In genomic region chr13:32129970-32130369, GRCm38 (mm10) we compare ENCODE assay signal across 23 mouse cellular contexts.
DNase-seq lines count a peak whose midpoint lies in the region; ATAC-seq and TF ChIP-seq lines count a peak whose summit lies in the region.
"Had no signal": no experiment of that assay in that cellular context is flagged by ENCODE, and none has a peak within 500 bp of the region (broad histone marks: within the 10 kb centered on the region; RNA-seq: fewer than 3 reads in every experiment).

No protein-coding gene starts in this region.

- intact Hi-C loops in heart, postnatal 14 days (cut with DNase I) = no loop called here

- ATAC-seq in liver, embryonic 14.5 days (ENCODE audit: insufficient read depth) = no peak
- no peak for ATAC-seq in liver, embryonic 12.5 days
- 0 out of 2 replicates have a peak, but pooled peaks have one; percentile 26 for ATAC-seq in megakaryocyte progenitor cell, adult 5-6 weeks (replicated peaks; ENCODE audit: poor library complexity)
- 0 out of 2 replicates have a peak, but pooled peaks have one; percentile 37 for ATAC-seq in megakaryocyte-erythroid progenitor cell, adult 5-6 weeks (replicated peaks; ENCODE audit: low FRiP score, low TSS enrichment, poor library complexity, severe bottlenecking)
- no peak for ATAC-seq in monocyte, adult 5-6 weeks (replicated peaks; ENCODE audit: insufficient number of reproducible peaks, low FRiP score, low TSS enrichment, poor library complexity, severe bottlenecking)
- ATAC-seq: activated CD4-positive, CD25-positive, alpha-beta regulatory T cell, adult 4 months; CD4-positive, CD25-positive, alpha-beta regulatory T cell, adult 4 months; Patski had no signal

- no peaks in the 10 kb centered on the region for H3K27me3 ChIP-seq in liver, embryonic 14.5 days (ENCODE audit: control insufficient read depth, insufficient read depth, low read length)
- H3K27me3 ChIP-seq in liver, embryonic 12.5 days (replicated peaks) = no peaks in the 10 kb centered on the region
- H3K27me3 ChIP-seq in MEL (ENCODE audit: control insufficient read depth in 1 of 2, insufficient read depth in 2 of 2, low read length in 2 of 2) = no peaks in the 10 kb centered on the region
- H3K27me3 ChIP-seq: CH12.LX, Patski had no signal

- TF ChIP-seq EP300 in liver, embryonic 14.5 days (IDR thresholded peaks at IDR 0.05; ENCODE audit: low read depth) = peak; percentile 28; the same call in 1 of the 2 replicates
- peak; percentile 68 to 79; a peak in 3 of 4 replicates for TF ChIP-seq EP300 in MEL (IDR thresholded peaks at IDR 0.05; ENCODE audit: low read depth in 1 of 2, low read length in 2 of 2)

- no peak overlapping the region for H3K4me3 ChIP-seq in liver, embryonic 14.5 days (ENCODE audit: insufficient read depth in 1 of 2, low read depth in 2 of 2, low read length in 2 of 2)
- H3K4me3 ChIP-seq in liver, embryonic 12.5 days = no peak overlapping the region
- no peak overlapping the region for H3K4me3 ChIP-seq in MEL (ENCODE audit: control insufficient read depth in 1 of 2, insufficient read depth in 1 of 2, low read depth in 2 of 2, low read length in 2 of 2)

- no peak for TF ChIP-seq CTCF in liver, embryonic 14.5 days (IDR thresholded peaks at IDR 0.05; ENCODE audit: low read depth)
- no peak for TF ChIP-seq CTCF in MEL (IDR thresholded peaks at IDR 0.05 in 2 of 3, conservative IDR thresholded peaks at IDR 0.05 in 1 of 3; ENCODE audit: control insufficient read depth in 1 of 3, insufficient read depth in 1 of 3, low read depth in 2 of 3, low read length in 3 of 3, poor library complexity in 1 of 3, severe bottlenecking in 1 of 3)

- TF ChIP-seq POLR2A in MEL (IDR thresholded peaks at IDR 0.05; ENCODE audit: control insufficient read depth in 1 of 2, insufficient read depth in 1 of 2, low read depth in 1 of 2, low read length in 2 of 2, poor library complexity in 1 of 2) = no peak

- no peak overlapping the region for H3K4me2 ChIP-seq in liver, embryonic 14.5 days (ENCODE audit: low read depth)
- H3K4me2 ChIP-seq in liver, embryonic 12.5 days = no peak overlapping the region

- no peaks in the 10 kb centered on the region for H3K9me3 ChIP-seq in liver, embryonic 14.5 days (ENCODE audit: control insufficient read depth, low read length)
- H3K9me3 ChIP-seq in liver, embryonic 12.5 days (replicated peaks) = no peaks in the 10 kb centered on the region
- no peaks in the 10 kb centered on the region for H3K9me3 ChIP-seq in MEL (replicated peaks; ENCODE audit: insufficient read depth, low read length)
- H3K9me3 ChIP-seq: G1E had no signal

- H3K36me3 ChIP-seq in liver, embryonic 14.5 days (replicated peaks; ENCODE audit: control insufficient read depth, insufficient read depth, low read depth) = no peaks in the 10 kb centered on the region
- no peaks in the 10 kb centered on the region for H3K36me3 ChIP-seq in liver, embryonic 12.5 days
- peaks cover 0 to 6% of the 10 kb centered on the region in 2 experiments; a peak in 2 of 4 replicates for H3K36me3 ChIP-seq in MEL (ENCODE audit: control insufficient read depth in 1 of 2, insufficient read depth in 2 of 2, low read length in 2 of 2)
- H3K36me3 ChIP-seq: G1E had no signal

- no peaks in the 10 kb centered on the region for H3K79me2 ChIP-seq in MEL (ENCODE audit: control insufficient read depth, insufficient read depth, low read length, poor library complexity)

- no peak for DNase-seq in liver, embryonic 14.5 days (ENCODE audit: low read depth in 3 of 3, low spot score in 3 of 3)
- DNase-seq in MEL (ENCODE audit: low read depth, low spot score) = no peak
- DNase-seq in ovary, postnatal 10 days (ENCODE audit: low spot score) = no peak
- no peak for DNase-seq in heart, postnatal 14 days
- DNase-seq: adrenal gland, adult 2 months; adrenal gland, adult 8-10 months; adrenal gland, postnatal 10 days; adrenal gland, postnatal 14 days; adrenal gland, postnatal 25 days; adrenal gland, postnatal 36 days; B cell, adult 2 months; cerebellum, adult 11 months; cerebellum, adult 11-12 months; cerebellum, adult 18-20 months had no signal

- 41% methylated on average over 1 of the region's 1 CpGs for WGBS in liver, embryonic 14.5 days (ENCODE audit: insufficient replicate concordance)
- 34% methylated on average over 1 of the region's 1 CpGs for WGBS in liver, embryonic 12.5 days (ENCODE audit: insufficient replicate concordance)

- TF ChIP-seq RAD21 in MEL (IDR thresholded peaks at IDR 0.05; ENCODE audit: low read depth, low read length) = no peak

- no peaks in the 10 kb centered on the region for H3K4me1 ChIP-seq in liver, embryonic 14.5 days (replicated peaks; ENCODE audit: control insufficient read depth in 2 of 2, insufficient read depth in 2 of 2, low read length in 1 of 2)
- 0 out of 2 replicates have a peak, but pooled peaks cover 10% of the 10 kb centered on the region for H3K4me1 ChIP-seq in liver, embryonic 12.5 days
- peaks cover 5 to 15% of the 10 kb centered on the region in 2 experiments; a peak in 3 of 4 replicates for H3K4me1 ChIP-seq in MEL (ENCODE audit: control insufficient read depth in 1 of 2, insufficient read depth in 2 of 2, low read length in 2 of 2)

- H3K9ac ChIP-seq in liver, embryonic 14.5 days (replicated peaks) = no peak overlapping the region
- no peak overlapping the region for H3K9ac ChIP-seq in liver, embryonic 12.5 days
- no peak overlapping the region for H3K9ac ChIP-seq in MEL (ENCODE audit: control insufficient read depth, low read depth, low read length, poor library complexity, severe bottlenecking)

- H3K27ac ChIP-seq in liver, embryonic 14.5 days = no peak overlapping the region
- no peak overlapping the region for H3K27ac ChIP-seq in liver, embryonic 12.5 days
- no peak overlapping the region for H3K27ac ChIP-seq in MEL (ENCODE audit: control insufficient read depth, low read depth, low read length)

TF ChIP-seq in MEL, 35 proteins besides CTCF, POLR2A, EP300 and RAD21:
- TF ChIP-seq NRF1 (IDR thresholded peaks at IDR 0.05; ENCODE audit: insufficient read depth, low read depth, low read length, poor library complexity, severe bottlenecking) (no peak), GATA1 (IDR thresholded peaks at IDR 0.05; ENCODE audit: low read depth, low read length) (peak; percentile 41; the same call in 1 of the 2 replicates), NELFE (IDR thresholded peaks at IDR 0.05; ENCODE audit: low read depth, low read length) (no peak), KAT2A (conservative IDR thresholded peaks at IDR 0.05; ENCODE audit: low read depth, low read length) (0 out of 2 replicates have a peak, but pooled peaks have one; percentile 22), ETS1 (IDR thresholded peaks at IDR 0.05; ENCODE audit: low read depth, low read length) (peak; percentile 69), USF1 (IDR thresholded peaks at IDR 0.05; ENCODE audit: low read depth, low read length) (no peak), RCOR1 (IDR thresholded peaks at IDR 0.05; ENCODE audit: low read depth, low read length) (no peak), ZC3H11A (IDR thresholded peaks at IDR 0.05; ENCODE audit: low read depth, low read length) (no peak), JUND (IDR thresholded peaks at IDR 0.05; ENCODE audit: low read depth, low read length) (no peak), MYC (IDR thresholded peaks at IDR 0.05; ENCODE audit: low read depth, low read length) (no peak), ZNF384 (IDR thresholded peaks at IDR 0.05; ENCODE audit: low read depth, low read length) (no peak), SMC3 (IDR thresholded peaks at IDR 0.05; ENCODE audit: low read depth, low read length) (no peak), CHD1 (IDR thresholded peaks at IDR 0.05; ENCODE audit: low read depth, low read length) (no peak), TCF12 (IDR thresholded peaks at IDR 0.05; ENCODE audit: low read depth, low read length) (peak; percentile 87), BHLHE40 (IDR thresholded peaks at IDR 0.05; ENCODE audit: borderline replicate concordance, low read depth, low read length) (no peak), TBP (IDR thresholded peaks at IDR 0.05; ENCODE audit: low read depth, low read length) (no peak), POLR2AphosphoS5 (IDR thresholded peaks at IDR 0.05; ENCODE audit: borderline replicate concordance, low read depth, low read length) (no peak), CHD2 (IDR thresholded peaks at IDR 0.05; ENCODE audit: low read length) (no peak)

Comparison
In these comparisons a context has a peak if more than half of its experiments do, and no peak if none do; other contexts are left out.
1. ATAC-seq: peak in megakaryocyte progenitor cell, adult 5-6 weeks (single experiment) and megakaryocyte-erythroid progenitor cell, adult 5-6 weeks (single experiment); none in liver, embryonic 14.5 days (single experiment), liver, embryonic 12.5 days (single experiment) and monocyte, adult 5-6 weeks (single experiment).